Mouse (Mus musculus) testis, adult 2 months (tissue): ENCODE data around the gene Scyl2. TPM values are rescaled to one million over a fixed set of nuclear protein-coding genes. Genes with fewer than 3 reads are reported as not detected.
A peak's percentile ranks its signal among the peaks of the same experiment; 100 is the strongest.
"Not testable (repeated sequence)": the region's sequence is repeated elsewhere in the genome, so short reads cannot be mapped to it uniquely, and the experiment has no call there.

ENCODE experiments used
- H3K27ac ChIP-seq: fragments of 200-500 bp; 2 replicates; pipeline ENCODE4 v1.5.1; 2012; ENCODE audit warnings: low read depth, low read length; ENCODE audit not compliant: control insufficient read depth, insufficient read depth
- H3K27me3 ChIP-seq: fragments of 200-500 bp; 2 replicates; pipeline ENCODE4 v1.6.1; 2012; ENCODE audit warnings: mild to moderate bottlenecking, low read length, moderate library complexity; ENCODE audit not compliant: control insufficient read depth, insufficient read depth
- H3K36me3 ChIP-seq: fragments of 200-500 bp; 2 replicates; pipeline ENCODE4 v1.6.1; 2012; ENCODE audit warnings: mild to moderate bottlenecking, low read length; ENCODE audit not compliant: control insufficient read depth, insufficient read depth
- H3K4me1 ChIP-seq: fragments of 200-500 bp; 2 replicates; pipeline ENCODE4 v1.6.1; 2012; ENCODE audit warnings: low read length; ENCODE audit not compliant: control insufficient read depth, insufficient read depth
- H3K4me3 ChIP-seq: fragments of 200-500 bp; 2 replicates; pipeline ENCODE4 v1.5.1; 2012; ENCODE audit warnings: low read depth, mild to moderate bottlenecking, low read length, moderate library complexity, mixed read lengths; ENCODE audit not compliant: control insufficient read depth
- CTCF ChIP-seq: fragments of 200-500 bp; IDR thresholded peaks from 2 replicates; pipeline ENCODE4 v1.5.1; 2012; ENCODE audit warnings: low read depth, mild to moderate bottlenecking, inconsistent platforms, low read length, moderate library complexity; ENCODE audit not compliant: control insufficient read depth, insufficient read depth, insufficient replicate concordance
- POLR2A ChIP-seq: fragments of 200-500 bp; IDR thresholded peaks from 2 replicates; pipeline ENCODE4 v1.6.1; 2012; ENCODE audit warnings: low read depth, mild to moderate bottlenecking, inconsistent platforms, low read length, moderate library complexity; ENCODE audit not compliant: control insufficient read depth
- polyA plus RNA-seq: library from polyadenylated mRNA; depleted of rRNA; stranded (reverse); fragments of >200 nt; gene quantifications from 2 replicates; pipeline ENCODE4 v1.2.3, GENCODE M21; 2012

Gene Scyl2
- polyA plus RNA-seq, 1 experiment: 14.8 TPM

DNA sequence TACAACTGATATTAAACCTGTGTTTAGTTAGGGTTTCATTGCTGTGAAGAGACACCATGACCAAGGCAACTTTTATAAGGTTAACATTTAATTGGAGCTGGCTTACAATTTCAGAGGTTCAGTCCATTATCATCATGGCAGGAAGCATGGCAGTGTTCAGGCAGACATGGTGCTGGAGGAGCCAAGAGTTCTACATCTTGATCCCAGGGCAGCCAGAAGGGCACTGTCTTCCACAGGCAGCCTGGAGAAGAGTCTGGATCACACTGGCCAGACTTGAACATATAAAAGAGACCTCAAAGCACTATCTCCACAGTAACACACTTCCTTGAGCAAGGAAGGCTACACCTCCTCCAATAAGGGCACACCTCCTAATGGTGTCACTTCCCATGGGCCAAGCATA lies 34.2 kb upstream of the Scyl2 start:
- H3K27me3 ChIP-seq: no peaks in the 10 kb centered on the region
- H3K4me1 ChIP-seq: no peaks in the 10 kb centered on the region
- H3K4me3 ChIP-seq: no peak overlapping the region
- no peak for TF ChIP-seq CTCF
- TF ChIP-seq POLR2A: no peak
- peak overlapping the region; percentile 32; the same call in 1 of the 2 replicates for H3K27ac ChIP-seq
- peaks cover 4% of the 10 kb centered on the region; the same call in 1 of the 2 replicates for H3K36me3 ChIP-seq

DNA sequence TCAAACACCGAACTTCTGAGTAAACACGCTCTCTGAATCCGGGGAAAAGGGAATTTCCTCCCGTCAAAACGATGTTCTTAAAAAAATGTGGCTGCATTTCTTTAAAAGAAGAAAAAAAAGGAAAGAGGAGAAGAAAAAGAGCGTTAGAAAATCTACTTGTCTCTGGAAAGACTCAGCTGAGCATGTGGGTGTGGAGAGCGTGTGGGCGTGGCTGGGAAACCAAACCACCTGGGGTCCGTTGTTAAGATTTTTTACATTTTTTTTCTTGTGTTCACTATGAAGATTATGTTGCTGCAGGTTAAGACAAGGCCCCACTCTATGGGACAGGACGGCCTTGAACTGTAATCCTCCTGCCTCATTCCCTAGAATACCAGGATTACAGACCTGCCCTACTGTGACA lies 28.8 kb upstream of the Scyl2 start:
- no peak for TF ChIP-seq POLR2A
- no peak for TF ChIP-seq CTCF
- Histone ChIP-seq H3K27ac (no peak overlapping the region), H3K4me1 (no peaks in the 10 kb centered on the region), H3K4me3 (no peak overlapping the region), H3K27me3 (no peaks in the 10 kb centered on the region), H3K36me3 (peaks cover 2% of the 10 kb centered on the region)

DNA sequence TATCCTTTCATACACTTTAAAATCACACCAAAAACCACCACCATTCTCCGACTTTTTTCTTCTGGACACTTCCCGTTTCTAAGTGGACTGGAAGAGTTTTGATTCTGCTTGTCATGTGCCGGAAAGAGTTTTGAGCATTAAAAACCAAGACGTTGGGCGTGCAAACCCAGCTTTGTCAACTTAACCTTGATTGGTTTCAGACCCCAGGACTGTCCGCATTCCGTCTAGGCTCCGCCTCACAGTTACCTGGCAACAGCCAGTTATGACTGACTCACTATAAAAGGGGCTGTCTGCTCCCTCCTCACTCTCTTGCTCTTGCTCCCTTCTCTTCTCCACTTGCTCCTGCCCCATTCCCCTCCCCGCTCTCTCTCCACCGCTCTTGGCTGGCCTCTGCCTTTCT lies 22.6 kb upstream of the Scyl2 start:
- Histone ChIP-seq H3K27ac (no peak overlapping the region), H3K4me1 (peaks cover 12% of the 10 kb centered on the region), H3K36me3 (no peaks in the 10 kb centered on the region; the same call in 1 of the 2 replicates), H3K27me3 (no peaks in the 10 kb centered on the region), H3K4me3 (peak overlapping the region; percentile 45; the same call in 1 of the 2 replicates)
- TF ChIP-seq POLR2A: no peak
- no peak for TF ChIP-seq CTCF

DNA sequence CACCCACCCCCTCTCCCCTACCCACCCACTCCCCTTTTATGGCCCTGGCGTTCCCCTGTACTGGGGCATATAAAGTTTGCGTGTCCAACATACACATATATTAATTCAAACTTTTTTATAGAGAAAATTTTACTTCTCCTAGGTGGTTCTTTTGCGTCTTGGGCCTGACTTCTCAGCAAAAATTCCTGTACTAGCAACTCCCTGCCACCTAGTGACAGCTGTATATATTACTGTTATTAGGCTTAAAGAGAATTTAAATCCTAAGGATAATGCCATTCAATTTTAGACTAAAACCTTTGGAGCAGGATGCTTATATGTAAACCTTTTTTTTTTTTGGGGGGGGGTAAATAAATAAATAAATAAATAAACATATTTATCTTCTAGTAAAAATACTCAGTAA lies 21.3 kb upstream of the Scyl2 start:
- Histone ChIP-seq H3K36me3 (no peaks in the 10 kb centered on the region), H3K27ac (no peak overlapping the region), H3K4me3 (no peak overlapping the region), H3K27me3 (no peaks in the 10 kb centered on the region), H3K4me1 (peaks cover 12% of the 10 kb centered on the region)
- no peak for TF ChIP-seq POLR2A
- no peak for TF ChIP-seq CTCF

DNA sequence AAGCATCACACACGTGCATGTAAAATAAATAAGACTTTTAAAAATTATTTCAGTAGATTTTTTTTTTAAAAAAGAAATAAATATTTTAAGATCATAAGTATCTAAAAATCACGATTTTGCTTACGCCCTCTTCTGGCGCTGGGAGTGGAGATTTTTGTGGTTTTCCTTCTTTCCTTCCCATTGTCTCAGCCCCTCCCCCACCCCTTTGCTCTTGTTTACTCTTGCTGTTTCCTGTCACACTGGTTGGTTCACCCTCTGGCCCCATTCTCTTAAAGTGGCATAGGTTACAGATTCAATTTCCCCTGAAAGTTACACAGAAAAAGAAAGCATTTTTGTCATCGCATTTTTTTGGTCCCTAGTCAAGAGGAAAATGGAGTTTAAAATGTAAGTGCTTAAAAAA lies 17.0 kb upstream of the Scyl2 start:
- Histone ChIP-seq H3K27ac (no peak overlapping the region), H3K36me3 (no peaks in the 10 kb centered on the region), H3K4me3 (no peak overlapping the region), H3K4me1 (peaks cover 2% of the 10 kb centered on the region), H3K27me3 (no peaks in the 10 kb centered on the region)
- TF ChIP-seq CTCF (no peak), POLR2A (no peak)

DNA sequence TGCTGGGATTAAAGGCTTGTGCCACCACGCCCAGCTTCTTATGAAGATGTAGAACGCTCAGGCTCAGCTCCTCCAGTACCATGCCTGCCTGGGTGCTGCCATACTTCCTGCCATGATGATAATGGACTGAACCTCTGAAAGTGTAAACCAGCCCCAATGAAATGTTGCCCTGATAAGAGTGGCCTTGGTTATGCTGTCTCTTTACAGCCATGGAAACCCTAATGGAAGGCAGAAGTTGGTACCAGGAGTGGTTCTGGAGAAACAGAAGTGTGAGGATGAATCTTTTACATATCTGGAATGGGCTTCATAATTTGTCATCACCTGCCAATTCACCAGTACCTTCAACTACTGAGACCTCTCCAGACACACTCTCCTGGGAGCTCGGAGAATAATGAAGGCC lies 11.9 kb upstream of the Scyl2 start:
- Histone ChIP-seq H3K4me1 (no peaks in the 10 kb centered on the region; the same call in 1 of the 2 replicates), H3K4me3 (no peak overlapping the region), H3K36me3 (no peaks in the 10 kb centered on the region), H3K27ac (no peak overlapping the region), H3K27me3 (no peaks in the 10 kb centered on the region)
- no peak for TF ChIP-seq POLR2A
- no peak for TF ChIP-seq CTCF

DNA sequence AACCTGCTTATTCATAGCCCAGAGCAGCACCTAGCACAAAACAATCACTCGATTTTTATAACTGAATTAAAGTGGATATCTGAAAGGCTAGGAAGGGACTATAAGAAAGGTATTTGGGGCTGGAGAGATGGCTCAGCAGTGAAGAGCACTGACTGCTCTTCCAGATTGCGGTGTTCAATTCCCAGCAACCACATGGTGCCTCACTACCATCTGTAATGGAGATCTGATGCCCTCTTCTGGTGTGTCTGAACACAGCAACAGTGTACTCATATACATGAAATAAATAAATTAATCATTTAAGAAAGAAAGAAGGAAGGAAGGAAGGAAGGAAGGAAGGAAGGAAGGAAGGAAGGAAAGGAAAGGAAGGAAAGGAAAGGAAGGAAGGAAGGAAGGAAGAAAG lies 10.2 kb upstream of the Scyl2 start:
- H3K27me3 ChIP-seq, H3K4me1 ChIP-seq, H3K27ac ChIP-seq: not testable (repeated sequence)

More for the DNA sequence above, 10.2 kb upstream of the Scyl2 start:
- H3K4me3 ChIP-seq, H3K36me3 ChIP-seq: not testable (repeated sequence)
